ENCODE assay signal across 13 mouse cellular contexts in genomic region chr5:138898440-138898839, GRCm38 (mm10).
A peak's percentile ranks its signal among the peaks of the same experiment; 100 is the strongest.
DNase-seq lines count a peak whose midpoint lies in the region; ATAC-seq and TF ChIP-seq lines count a peak whose summit lies in the region.
"Had no signal": no experiment of that assay in that cellular context is flagged by ENCODE, and none has a peak within 500 bp of the region (broad histone marks: within the 10 kb centered on the region; RNA-seq: fewer than 3 reads in every experiment).

No protein-coding gene starts in this region.

- WGBS in kidney, embryonic 14.5 days: 38% methylated on average over 7 of the region's 7 CpGs
- 27% methylated on average over 7 of the region's 7 CpGs for WGBS in heart, postnatal 0 days

- H3K4me1 ChIP-seq in kidney, embryonic 14.5 days (ENCODE audit: control insufficient read depth, insufficient read depth, low read length): no peaks in the 10 kb centered on the region
- H3K4me1 ChIP-seq in heart, postnatal 0 days (ENCODE audit: control insufficient read depth, insufficient read depth): peaks cover 18% of the 10 kb centered on the region

- H3K27ac ChIP-seq in kidney, embryonic 14.5 days (ENCODE audit: low read depth, low read length): no peak overlapping the region
- H3K27ac ChIP-seq in heart, postnatal 0 days (ENCODE audit: low read depth): peak overlapping the region; percentile 22; the same call in 1 of the 2 replicates
- H3K27ac ChIP-seq: forebrain, embryonic 13.5 days; stomach, embryonic 15.5 days had no signal

- no peak for DNase-seq in kidney, adult 11 months
- DNase-seq in 3134 (ENCODE audit: extremely low read depth, insufficient read length, low spot score): peak; percentile 60
- DNase-seq in 3T3-L1 (ENCODE audit: low read depth, low spot score): peak; percentile 60
- peak; percentile 80 for DNase-seq in heart, postnatal 0 days (ENCODE audit: low spot score)
- DNase-seq in left cerebral cortex, adult 18-20 months (ENCODE audit: low spot score in 2 of 2): no peak
- no peak for DNase-seq in right cerebral cortex, postnatal 25 days
- DNase-seq: cerebellum, adult 11-12 months; gastrocnemius, postnatal 36 days; right cerebral cortex, postnatal 4 days had no signal

- no peak overlapping the region for H3K9ac ChIP-seq in kidney, embryonic 14.5 days (ENCODE audit: low read depth, low read length)
- no peak overlapping the region for H3K9ac ChIP-seq in heart, postnatal 0 days (replicated peaks; ENCODE audit: low read depth, low read length)
- H3K9ac ChIP-seq: forebrain, embryonic 13.5 days; stomach, embryonic 15.5 days had no signal

- peak; percentile 58; the same call in 1 of the 2 replicates for TF ChIP-seq EP300 in heart, postnatal 0 days (IDR thresholded peaks at IDR 0.05; ENCODE audit: low read depth)

- 0 out of 2 replicates have a peak, but pooled peaks have one; percentile 32 for ATAC-seq in kidney, embryonic 14.5 days (ENCODE audit: low FRiP score, low TSS enrichment)
- ATAC-seq in heart, postnatal 0 days (ENCODE audit: insufficient read depth, low read depth): peak; percentile 94
- ATAC-seq: forebrain, embryonic 13.5 days; midbrain, embryonic 16.5 days had no signal

- no peak overlapping the region for H3K4me2 ChIP-seq in kidney, embryonic 14.5 days (replicated peaks; ENCODE audit: low read depth, low read length)
- H3K4me2 ChIP-seq in heart, postnatal 0 days (ENCODE audit: low read depth, low read length): no peak overlapping the region
- H3K4me2 ChIP-seq: forebrain, embryonic 13.5 days; stomach, embryonic 15.5 days had no signal

- H3K36me3 ChIP-seq in kidney, embryonic 14.5 days (ENCODE audit: control insufficient read depth, insufficient read depth, low read length): no peaks in the 10 kb centered on the region
- no peaks in the 10 kb centered on the region for H3K36me3 ChIP-seq in heart, postnatal 0 days (replicated peaks; ENCODE audit: control insufficient read depth, insufficient read depth, low read length)
- H3K36me3 ChIP-seq: stomach, embryonic 15.5 days had no signal

- H3K9me3 ChIP-seq in kidney, embryonic 14.5 days (ENCODE audit: control insufficient read depth, low read length): no peaks in the 10 kb centered on the region
- H3K9me3 ChIP-seq in heart, postnatal 0 days (replicated peaks; ENCODE audit: control insufficient read depth, low read length): no peaks in the 10 kb centered on the region
- H3K9me3 ChIP-seq: forebrain, embryonic 13.5 days; stomach, embryonic 15.5 days had no signal

- no peak for TF ChIP-seq CTCF in heart, postnatal 0 days (IDR thresholded peaks at IDR 0.05; ENCODE audit: low read depth)

- no peaks in the 10 kb centered on the region for H3K27me3 ChIP-seq in kidney, embryonic 14.5 days (ENCODE audit: control insufficient read depth, insufficient read depth, low read length)
- no peaks in the 10 kb centered on the region for H3K27me3 ChIP-seq in heart, postnatal 0 days (ENCODE audit: control insufficient read depth, insufficient read depth, low read length)
- H3K27me3 ChIP-seq: forebrain, embryonic 13.5 days; stomach, embryonic 15.5 days had no signal

- H3K4me3 ChIP-seq in kidney, embryonic 14.5 days (ENCODE audit: low read length): no peak overlapping the region
- H3K4me3 ChIP-seq in heart, postnatal 0 days (ENCODE audit: low read depth, low read length): no peak overlapping the region
- H3K4me3 ChIP-seq: forebrain, embryonic 13.5 days; stomach, embryonic 15.5 days had no signal

Comparison
In these comparisons a context has a peak if more than half of its experiments do, and no peak if none do; other contexts are left out.
1. DNase-seq: peak in 3134 (single experiment), 3T3-L1 (single experiment) and heart, postnatal 0 days (single experiment); none in kidney, adult 11 months (single experiment), left cerebral cortex, adult 18-20 months (0 of 2) and right cerebral cortex, postnatal 25 days (single experiment).